ENCODE assay signal across 12 mouse cellular contexts in the genomic region with DNA sequence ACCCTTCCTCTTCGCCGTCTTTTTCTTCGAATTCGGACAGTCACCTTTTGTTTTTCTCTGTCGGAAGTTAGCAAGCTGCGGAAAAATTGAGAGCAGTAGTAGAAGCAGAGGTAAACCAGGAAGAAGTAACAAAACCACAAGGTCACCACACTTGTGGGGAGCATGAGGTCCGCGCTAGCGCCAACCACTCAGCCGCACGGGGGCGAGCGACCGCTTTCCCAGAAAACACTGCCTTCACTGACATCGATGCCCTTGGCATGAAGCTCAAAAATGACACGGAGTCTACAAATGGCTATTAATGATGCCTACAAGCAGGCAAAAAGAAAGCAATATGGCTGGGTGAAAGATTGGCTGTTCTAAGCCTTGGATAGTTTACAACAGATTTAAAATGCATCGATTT. TPM values are rescaled to one million over a fixed set of nuclear protein-coding genes. Genes with fewer than 3 reads are reported as not detected.
DNase-seq lines count a peak whose midpoint lies in the region; ATAC-seq lines count a peak whose summit lies in the region.
"Had no signal": no experiment of that assay in that cellular context is flagged by ENCODE, and none has a peak within 500 bp of the region (broad histone marks: within the 10 kb centered on the region; RNA-seq: fewer than 3 reads in every experiment).

TSS of gene AC141477.1 (minus strand) at position 164 of the 400 bp plus-strand sequence.

- H3K27me3 ChIP-seq in heart, embryonic 11.5 days (ENCODE audit: control insufficient read depth, insufficient read depth, low read length): no peaks in the 10 kb centered on the region
- no peaks in the 10 kb centered on the region for H3K27me3 ChIP-seq in midbrain, embryonic 12.5 days
- no peaks in the 10 kb centered on the region for H3K27me3 ChIP-seq in midbrain, embryonic 16.5 days (ENCODE audit: control insufficient read depth, insufficient read depth, low read depth, low read length)
- H3K27me3 ChIP-seq in embryonic facial prominence, embryonic 14.5 days (replicated peaks; ENCODE audit: control insufficient read depth, insufficient read depth, low read length): no peaks in the 10 kb centered on the region
- H3K27me3 ChIP-seq in midbrain, embryonic 15.5 days (replicated peaks): no peaks in the 10 kb centered on the region

- no peak within 1 kb of the TSS for H3K4me3 ChIP-seq in heart, embryonic 11.5 days (ENCODE audit: low read depth, low read length)
- H3K4me3 ChIP-seq in midbrain, embryonic 12.5 days: 0 out of 2 replicates have a peak within 1 kb of the TSS, but pooled peaks have one; percentile 89
- no peak within 1 kb of the TSS for H3K4me3 ChIP-seq in midbrain, embryonic 16.5 days (ENCODE audit: low read depth, low read length)
- H3K4me3 ChIP-seq in embryonic facial prominence, embryonic 14.5 days (ENCODE audit: low read depth, low read length): no peak within 1 kb of the TSS
- 0 out of 2 replicates have a peak within 1 kb of the TSS, but pooled peaks have one; percentile 82 for H3K4me3 ChIP-seq in midbrain, embryonic 15.5 days

- H3K9ac ChIP-seq in heart, embryonic 11.5 days (ENCODE audit: low read depth, low read length): no peak within 1 kb of the TSS
- no peak within 1 kb of the TSS for H3K9ac ChIP-seq in midbrain, embryonic 12.5 days (replicated peaks)
- no peak within 1 kb of the TSS for H3K9ac ChIP-seq in midbrain, embryonic 16.5 days (ENCODE audit: low read depth, low read length)
- H3K9ac ChIP-seq in embryonic facial prominence, embryonic 14.5 days (ENCODE audit: low read depth, low read length): no peak within 1 kb of the TSS
- H3K9ac ChIP-seq in midbrain, embryonic 15.5 days: no peak within 1 kb of the TSS

- H3K4me1 ChIP-seq in heart, embryonic 11.5 days (ENCODE audit: control insufficient read depth, insufficient read depth, low read length): peaks cover 7% of the 10 kb centered on the region
- peaks cover 20% of the 10 kb centered on the region for H3K4me1 ChIP-seq in midbrain, embryonic 12.5 days
- peaks cover 14% of the 10 kb centered on the region for H3K4me1 ChIP-seq in midbrain, embryonic 16.5 days (ENCODE audit: control insufficient read depth, insufficient read depth, low read length)
- H3K4me1 ChIP-seq in embryonic facial prominence, embryonic 14.5 days (ENCODE audit: control insufficient read depth, insufficient read depth, low read length): peaks cover 5% of the 10 kb centered on the region; the same call in 1 of the 2 replicates
- peaks cover 19% of the 10 kb centered on the region for H3K4me1 ChIP-seq in midbrain, embryonic 15.5 days

- H3K4me2 ChIP-seq in heart, embryonic 11.5 days: peak within 1 kb of the TSS; percentile 84
- H3K4me2 ChIP-seq in midbrain, embryonic 12.5 days (replicated peaks): peak within 1 kb of the TSS; percentile 77
- no peak within 1 kb of the TSS; the same call in 1 of the 2 replicates for H3K4me2 ChIP-seq in midbrain, embryonic 16.5 days (ENCODE audit: low read length)
- H3K4me2 ChIP-seq in embryonic facial prominence, embryonic 14.5 days (ENCODE audit: low read depth, low read length): peak within 1 kb of the TSS; percentile 51
- no peak within 1 kb of the TSS for H3K4me2 ChIP-seq in midbrain, embryonic 15.5 days

- H3K27ac ChIP-seq in heart, embryonic 11.5 days (ENCODE audit: low read depth, low read length): no peak within 1 kb of the TSS
- H3K27ac ChIP-seq in midbrain, embryonic 12.5 days (replicated peaks): no peak within 1 kb of the TSS
- no peak within 1 kb of the TSS for H3K27ac ChIP-seq in midbrain, embryonic 16.5 days (ENCODE audit: low read length)
- no peak within 1 kb of the TSS for H3K27ac ChIP-seq in embryonic facial prominence, embryonic 14.5 days (replicated peaks; ENCODE audit: low read depth, low read length)
- no peak within 1 kb of the TSS for H3K27ac ChIP-seq in midbrain, embryonic 15.5 days

- H3K36me3 ChIP-seq in heart, embryonic 11.5 days (ENCODE audit: control insufficient read depth, insufficient read depth, low read length): peaks cover 33% of the 10 kb centered on the region
- peaks cover 51% of the 10 kb centered on the region for H3K36me3 ChIP-seq in midbrain, embryonic 12.5 days
- H3K36me3 ChIP-seq in midbrain, embryonic 16.5 days (ENCODE audit: control insufficient read depth, insufficient read depth, low read length): peaks cover 10% of the 10 kb centered on the region; the same call in 1 of the 2 replicates
- peaks cover 39% of the 10 kb centered on the region for H3K36me3 ChIP-seq in embryonic facial prominence, embryonic 14.5 days (ENCODE audit: control insufficient read depth, insufficient read depth, low read length)
- H3K36me3 ChIP-seq in midbrain, embryonic 15.5 days (replicated peaks): peaks cover 16% of the 10 kb centered on the region; the same call in 1 of the 2 replicates

- H3K9me3 ChIP-seq in heart, embryonic 11.5 days (replicated peaks; ENCODE audit: control insufficient read depth, low read length): no peaks in the 10 kb centered on the region
- H3K9me3 ChIP-seq in midbrain, embryonic 12.5 days: no peaks in the 10 kb centered on the region
- H3K9me3 ChIP-seq in midbrain, embryonic 16.5 days (replicated peaks; ENCODE audit: control insufficient read depth, low read length, poor library complexity, severe bottlenecking): no peaks in the 10 kb centered on the region
- H3K9me3 ChIP-seq in embryonic facial prominence, embryonic 14.5 days (ENCODE audit: control insufficient read depth, low read length): no peaks in the 10 kb centered on the region
- H3K9me3 ChIP-seq in midbrain, embryonic 15.5 days: no peaks in the 10 kb centered on the region
- H3K9me3 ChIP-seq: G1E had no signal

- WGBS in heart, embryonic 11.5 days (ENCODE audit: insufficient replicate concordance): 93% methylated on average over 17 of the region's 17 CpGs
- WGBS in midbrain, embryonic 12.5 days: 94% methylated on average over 17 of the region's 17 CpGs
- WGBS in midbrain, embryonic 16.5 days: 94% methylated on average over 17 of the region's 17 CpGs
- 94% methylated on average over 17 of the region's 17 CpGs for WGBS in embryonic facial prominence, embryonic 14.5 days
- WGBS in midbrain, embryonic 15.5 days: 95% methylated on average over 17 of the region's 17 CpGs

- DNase-seq in heart, postnatal 4 days: no peak
- DNase-seq in embryonic facial prominence, embryonic 14.5 days (ENCODE audit: low spot score): no peak
- DNase-seq in cerebellum, postnatal 36 days: no peak
- no peak for DNase-seq in gastrocnemius, adult 8-10 months (ENCODE audit: low spot score in 2 of 2)

- ATAC-seq in heart, embryonic 11.5 days (replicated peaks; ENCODE audit: insufficient number of reproducible peaks, low FRiP score, low TSS enrichment): no peak
- no peak for ATAC-seq in midbrain, embryonic 12.5 days (ENCODE audit: low FRiP score, low read depth)
- ATAC-seq in midbrain, embryonic 16.5 days: no peak
- ATAC-seq in embryonic facial prominence, embryonic 14.5 days (ENCODE audit: low read depth): no peak
- no peak for ATAC-seq in midbrain, embryonic 15.5 days (replicated peaks)

RNA-seq across cellular contexts. Expression of gene AC141477.1, which starts in this region (rescaled TPM):
- not detected in 2 replicates for polyA plus RNA-seq in heart, embryonic 11.5 days (2014; fragmentation: Nextera tagmentation; extraction: Ambion mirVana)
- total RNA-seq in heart, postnatal 4 days (2021): not detected
- polyA plus RNA-seq in midbrain, embryonic 12.5 days (2016; fragmentation: Nextera tagmentation; extraction: Ambion mirVana): not detected in 2 replicates
- not detected in 2 replicates for polyA plus RNA-seq in midbrain, embryonic 16.5 days (2015; fragmentation: Nextera tagmentation; extraction: Ambion mirVana)
- polyA plus RNA-seq in embryonic facial prominence, embryonic 14.5 days (2014; fragmentation: Nextera tagmentation; extraction: Ambion mirVana): not detected in 2 replicates
- not detected in 2 replicates for polyA plus RNA-seq in midbrain, embryonic 15.5 days (2015; fragmentation: Nextera tagmentation; extraction: Ambion mirVana)
- total RNA-seq in gastrocnemius, adult 8-10 months (2022): not detected
- total RNA-seq: hematopoietic stem cell, adult 5-6 weeks; layer of hippocampus, postnatal 25 days had no signal
- polyA plus RNA-seq: G1E; spleen, adult 2 months had no signal

Comparison
In these comparisons a context has a peak if more than half of its experiments do, and no peak if none do; other contexts are left out.
1. H3K4me2 ChIP-seq: peak in heart, embryonic 11.5 days (single experiment), midbrain, embryonic 12.5 days (single experiment) and embryonic facial prominence, embryonic 14.5 days (single experiment); none in midbrain, embryonic 16.5 days (single experiment) and midbrain, embryonic 15.5 days (single experiment).
2. H3K4me3 ChIP-seq: peak in midbrain, embryonic 12.5 days (single experiment) and midbrain, embryonic 15.5 days (single experiment); none in heart, embryonic 11.5 days (single experiment), midbrain, embryonic 16.5 days (single experiment) and embryonic facial prominence, embryonic 14.5 days (single experiment).